Mouse (Mus musculus): Measurements from ENCODE around the gene Ulk4.

Gene Ulk4

GRCm38 (mm10) chr9:121192601-121193370 is 84.2 kb downstream of the Ulk4 start:
- no peak for DNase-seq (ENCODE audit: low read depth, low spot score)

- DNase-seq (ENCODE audit: low read depth, low spot score) = no peak
Observed at GRCm38 (mm10) chr9:121187811-121188210, 89.2 kb downstream of the Ulk4 start.

- no peak for DNase-seq (ENCODE audit: low read depth, low spot score)
Observed at GRCm38 (mm10) chr9:121185796-121186195, 91.2 kb downstream of the Ulk4 start.

- DNase-seq (ENCODE audit: low read depth, low spot score) = no peak
Observed at GRCm38 (mm10) chr9:121176350-121176749, 100.6 kb downstream of the Ulk4 start.

GRCm38 (mm10) chr9:121175201-121175600 is 101.8 kb downstream of the Ulk4 start:
- DNase-seq (ENCODE audit: low read depth, low spot score) = no peak

- DNase-seq (ENCODE audit: low read depth, low spot score) = no peak
Observed at GRCm38 (mm10) chr9:121172123-121172522, 104.9 kb downstream of the Ulk4 start.

- DNase-seq (ENCODE audit: low read depth, low spot score) = no peak
Observed at GRCm38 (mm10) chr9:121171609-121172008, 105.4 kb downstream of the Ulk4 start.

GRCm38 (mm10) chr9:121164607-121165006 is 112.4 kb downstream of the Ulk4 start:
- DNase-seq (ENCODE audit: low read depth, low spot score) = no peak

GRCm38 (mm10) chr9:121162789-121163188 is 114.2 kb downstream of the Ulk4 start:
- DNase-seq (ENCODE audit: low read depth, low spot score) = no peak

GRCm38 (mm10) chr9:121161818-121162565 is 115.0 kb downstream of the Ulk4 start:
- DNase-seq (ENCODE audit: low read depth, low spot score) = no peak

GRCm38 (mm10) chr9:121156253-121156831 is 120.7 kb downstream of the Ulk4 start:
- DNase-seq (ENCODE audit: low read depth, low spot score) = no peak

- no peak for DNase-seq (ENCODE audit: low read depth, low spot score)
Observed at GRCm38 (mm10) chr9:121153276-121153675, 123.7 kb downstream of the Ulk4 start.

- no peak for DNase-seq (ENCODE audit: low read depth, low spot score)
Observed at GRCm38 (mm10) chr9:121148602-121149001, 128.4 kb downstream of the Ulk4 start.

- DNase-seq (ENCODE audit: low read depth, low spot score) = no peak
Observed at GRCm38 (mm10) chr9:121143208-121143607, 133.8 kb downstream of the Ulk4 start.

- DNase-seq (ENCODE audit: low read depth, low spot score) = no peak
Observed at GRCm38 (mm10) chr9:121132549-121132948, 144.4 kb downstream of the Ulk4 start.

GRCm38 (mm10) chr9:121129533-121129932 is 147.5 kb downstream of the Ulk4 start:
- DNase-seq (ENCODE audit: low read depth, low spot score) = no peak

GRCm38 (mm10) chr9:121128934-121129333 is 148.1 kb downstream of the Ulk4 start:
- no peak for DNase-seq (ENCODE audit: low read depth, low spot score)

GRCm38 (mm10) chr9:121127025-121127424 is 150.0 kb downstream of the Ulk4 start:
- DNase-seq (ENCODE audit: low read depth, low spot score) = no peak

GRCm38 (mm10) chr9:121124705-121125104 is 152.3 kb downstream of the Ulk4 start:
- no peak for DNase-seq (ENCODE audit: low read depth, low spot score)

GRCm38 (mm10) chr9:121122039-121122438 is 155.0 kb downstream of the Ulk4 start:
- DNase-seq (ENCODE audit: low read depth, low spot score) = no peak

- no peak for DNase-seq (ENCODE audit: low read depth, low spot score)
Observed at GRCm38 (mm10) chr9:121117936-121118335, 159.1 kb downstream of the Ulk4 start.

- DNase-seq (ENCODE audit: low read depth, low spot score) = no peak
Observed at GRCm38 (mm10) chr9:121112131-121112530, 164.9 kb downstream of the Ulk4 start.

GRCm38 (mm10) chr9:121108110-121108509 is 168.9 kb downstream of the Ulk4 start:
- DNase-seq (ENCODE audit: low read depth, low spot score) = peak; percentile 16
